ENCODE assay signal across 25 mouse cellular contexts in genomic region chr2:106427237-106427636, GRCm38 (mm10).
DNase-seq lines count a peak whose midpoint lies in the region; ATAC-seq lines count a peak whose summit lies in the region.
"Had no signal": no experiment of that assay in that cellular context is flagged by ENCODE, and none has a peak within 500 bp of the region (broad histone marks: within the 10 kb centered on the region; RNA-seq: fewer than 3 reads in every experiment).

No protein-coding gene starts in this region.

- 0 out of 2 replicates have a peak, but pooled peaks cover 3% of the 10 kb centered on the region for H3K4me1 ChIP-seq in midbrain, embryonic 11.5 days (ENCODE audit: control insufficient read depth, insufficient read depth, low read length)
- H3K4me1 ChIP-seq in midbrain, embryonic 16.5 days (ENCODE audit: control insufficient read depth, insufficient read depth, low read length) = peaks cover 5% of the 10 kb centered on the region; the same call in 1 of the 2 replicates
- H3K4me1 ChIP-seq in embryonic facial prominence, embryonic 13.5 days = peaks cover 37% of the 10 kb centered on the region
- peaks cover 68% of the 10 kb centered on the region for H3K4me1 ChIP-seq in limb, embryonic 10.5 days
- H3K4me1 ChIP-seq: stomach, embryonic 15.5 days had no signal

- WGBS in midbrain, embryonic 11.5 days = 85% methylated on average over 7 of the region's 7 CpGs
- 82% methylated on average over 7 of the region's 7 CpGs for WGBS in midbrain, embryonic 16.5 days
- WGBS in embryonic facial prominence, embryonic 13.5 days = 31% methylated on average over 7 of the region's 7 CpGs
- 37% methylated on average over 7 of the region's 7 CpGs for WGBS in limb, embryonic 10.5 days

- no peak overlapping the region for H3K9ac ChIP-seq in midbrain, embryonic 11.5 days (ENCODE audit: low read length)
- H3K9ac ChIP-seq in midbrain, embryonic 16.5 days (ENCODE audit: low read depth, low read length) = no peak overlapping the region
- no peak overlapping the region for H3K9ac ChIP-seq in embryonic facial prominence, embryonic 13.5 days
- H3K9ac ChIP-seq: heart, embryonic 12.5 days; liver, embryonic 14.5 days; lung, embryonic 14.5 days; midbrain, embryonic 13.5 days; neural tube, embryonic 13.5 days; stomach, embryonic 15.5 days had no signal

- no peaks in the 10 kb centered on the region for H3K9me3 ChIP-seq in midbrain, embryonic 11.5 days (ENCODE audit: control insufficient read depth, low read length)
- no peaks in the 10 kb centered on the region for H3K9me3 ChIP-seq in midbrain, embryonic 16.5 days (replicated peaks; ENCODE audit: control insufficient read depth, low read length, poor library complexity, severe bottlenecking)
- H3K9me3 ChIP-seq in embryonic facial prominence, embryonic 13.5 days = no peaks in the 10 kb centered on the region
- H3K9me3 ChIP-seq in limb, embryonic 10.5 days (replicated peaks) = no peaks in the 10 kb centered on the region
- H3K9me3 ChIP-seq: heart, embryonic 12.5 days; midbrain, embryonic 13.5 days; neural tube, embryonic 13.5 days; stomach, embryonic 15.5 days had no signal

- no peak overlapping the region for H3K4me2 ChIP-seq in midbrain, embryonic 11.5 days
- no peak overlapping the region for H3K4me2 ChIP-seq in midbrain, embryonic 16.5 days (ENCODE audit: low read length)
- peak overlapping the region; percentile 43 for H3K4me2 ChIP-seq in embryonic facial prominence, embryonic 13.5 days
- H3K4me2 ChIP-seq: heart, embryonic 12.5 days; lung, embryonic 14.5 days; midbrain, embryonic 13.5 days; neural tube, embryonic 13.5 days; stomach, embryonic 15.5 days had no signal

- H3K27me3 ChIP-seq in midbrain, embryonic 11.5 days (ENCODE audit: control insufficient read depth, insufficient read depth, low read length) = no peaks in the 10 kb centered on the region
- no peaks in the 10 kb centered on the region; the same call in 1 of the 2 replicates for H3K27me3 ChIP-seq in midbrain, embryonic 16.5 days (ENCODE audit: control insufficient read depth, insufficient read depth, low read depth, low read length)
- H3K27me3 ChIP-seq in embryonic facial prominence, embryonic 13.5 days = no peaks in the 10 kb centered on the region
- no peaks in the 10 kb centered on the region for H3K27me3 ChIP-seq in limb, embryonic 10.5 days (ENCODE audit: low read depth, poor library complexity, severe bottlenecking)
- H3K27me3 ChIP-seq: heart, embryonic 12.5 days; midbrain, embryonic 13.5 days; neural tube, embryonic 13.5 days; stomach, embryonic 15.5 days had no signal

- H3K4me3 ChIP-seq in midbrain, embryonic 11.5 days (ENCODE audit: low read depth, low read length) = no peak overlapping the region
- no peak overlapping the region for H3K4me3 ChIP-seq in midbrain, embryonic 16.5 days (ENCODE audit: low read depth, low read length)
- no peak overlapping the region for H3K4me3 ChIP-seq in embryonic facial prominence, embryonic 13.5 days
- H3K4me3 ChIP-seq in limb, embryonic 10.5 days = no peak overlapping the region
- H3K4me3 ChIP-seq: heart, embryonic 12.5 days; midbrain, embryonic 13.5 days; neural tube, embryonic 13.5 days; stomach, embryonic 15.5 days had no signal

- no peak overlapping the region for H3K27ac ChIP-seq in midbrain, embryonic 11.5 days (ENCODE audit: low read depth, low read length)
- H3K27ac ChIP-seq in midbrain, embryonic 16.5 days (ENCODE audit: low read length) = no peak overlapping the region
- H3K27ac ChIP-seq in embryonic facial prominence, embryonic 13.5 days = peak overlapping the region; percentile 22; the same call in 1 of the 2 replicates
- H3K27ac ChIP-seq in limb, embryonic 10.5 days = peak overlapping the region; percentile 42; the same call in 1 of the 2 replicates
- H3K27ac ChIP-seq: liver, embryonic 14.5 days; midbrain, embryonic 13.5 days; neural tube, embryonic 13.5 days; stomach, embryonic 15.5 days had no signal

- H3K36me3 ChIP-seq in midbrain, embryonic 11.5 days (ENCODE audit: control insufficient read depth, insufficient read depth, low read length) = no peaks in the 10 kb centered on the region
- H3K36me3 ChIP-seq in midbrain, embryonic 16.5 days (ENCODE audit: control insufficient read depth, insufficient read depth, low read length) = no peaks in the 10 kb centered on the region
- no peaks in the 10 kb centered on the region for H3K36me3 ChIP-seq in embryonic facial prominence, embryonic 13.5 days
- H3K36me3 ChIP-seq in limb, embryonic 10.5 days = no peaks in the 10 kb centered on the region
- H3K36me3 ChIP-seq: heart, embryonic 12.5 days; midbrain, embryonic 13.5 days; neural tube, embryonic 13.5 days; stomach, embryonic 15.5 days had no signal

- DNase-seq in midbrain, embryonic 11.5 days (ENCODE audit: low spot score, missing footprints) = peak; percentile 59
- no peak for DNase-seq in limb, embryonic 10.5 days (ENCODE audit: low spot score)
- peak; percentile 60 for DNase-seq in mesoderm, embryonic 11.5 days (ENCODE audit: low read depth, low spot score)
- DNase-seq in heart, adult 8-10 months (ENCODE audit: low spot score) = no peak
- no peak for DNase-seq in frontal cortex, postnatal 14 days (ENCODE audit: low spot score in 2 of 2)
- DNase-seq in lung, postnatal 36 days = no peak
- DNase-seq: cerebellum, adult 11 months; cerebellum, adult 9-11 months; gastrocnemius, postnatal 14 days; heart, adult 11 months; heart, postnatal 10 days; kidney, adult 18-20 months; kidney, postnatal 10 days; left cerebral cortex, postnatal 4 days; lung, embryonic 14.5 days; thymus, adult 18-20 months; thymus, postnatal 36 days had no signal

- ATAC-seq in midbrain, embryonic 11.5 days (ENCODE audit: low FRiP score) = no peak
- ATAC-seq in midbrain, embryonic 16.5 days = no peak
- ATAC-seq in embryonic facial prominence, embryonic 13.5 days (ENCODE audit: insufficient number of reproducible peaks, insufficient read depth, low FRiP score, low TSS enrichment, low read depth) = no peak
- ATAC-seq: forebrain, embryonic 14.5 days; midbrain, embryonic 13.5 days had no signal

Comparison
In these comparisons a context has a peak if more than half of its experiments do, and no peak if none do; other contexts are left out.
1. DNase-seq: peak in midbrain, embryonic 11.5 days (single experiment) and mesoderm, embryonic 11.5 days (single experiment); none in limb, embryonic 10.5 days (single experiment), heart, adult 8-10 months (single experiment), frontal cortex, postnatal 14 days (0 of 2) and lung, postnatal 36 days (single experiment).
2. H3K27ac ChIP-seq: peak in embryonic facial prominence, embryonic 13.5 days (single experiment) and limb, embryonic 10.5 days (single experiment); none in midbrain, embryonic 11.5 days (single experiment) and midbrain, embryonic 16.5 days (single experiment).